Mouse (Mus musculus) spleen, postnatal 4 days (tissue): Measurements from ENCODE around the gene Sf1.

Experiments used
- DNase-seq, 2 experiments: peaks; one replicate each; pipeline ENCODE4 v3.0.0; 2022; ENCODE audit warnings: low spot score in 2 of 2

The Sf1 gene

GRCm38 (mm10) chr19:6398447-6399284 lies 35.2 kb downstream of the Sf1 start:
- DNase-seq: peak; percentile 82 to 88

GRCm38 (mm10) chr19:6399285-6400095 lies 36.0 kb downstream of the Sf1 start, which contains the start of gene Rasgrp2:
Gene Rasgrp2, plus strand, starts transcription at chr19:6399340.
- DNase-seq: peak; percentile 85 to 88

GRCm38 (mm10) chr19:6400096-6401086 lies 36.9 kb downstream of the Sf1 start:
- DNase-seq: no peak

GRCm38 (mm10) chr19:6401131-6401815 lies 37.8 kb downstream of the Sf1 start:
- DNase-seq: peak; percentile 84 to 95

- DNase-seq: no peak
These were observed 38.5 kb downstream of the Sf1 start for GRCm38 (mm10) chr19:6401951-6402350.

GRCm38 (mm10) chr19:6403869-6404268 lies 40.4 kb downstream of the Sf1 start:
- DNase-seq: no peak

GRCm38 (mm10) chr19:6405433-6405832 lies 41.9 kb downstream of the Sf1 start:
- no peak for DNase-seq

- no peak for DNase-seq
These were observed 43.6 kb downstream of the Sf1 start for GRCm38 (mm10) chr19:6407109-6407508.

GRCm38 (mm10) chr19:6407816-6408510 lies 44.5 kb downstream of the Sf1 start:
- no peak for DNase-seq

GRCm38 (mm10) chr19:6408749-6409148 lies 45.3 kb downstream of the Sf1 start:
- no peak for DNase-seq

- no peak for DNase-seq
These were observed 45.7 kb downstream of the Sf1 start for GRCm38 (mm10) chr19:6409176-6409575.

- DNase-seq: no peak
These were observed 46.4 kb downstream of the Sf1 start for GRCm38 (mm10) chr19:6409936-6410335.

GRCm38 (mm10) chr19:6412798-6413197 lies 49.3 kb downstream of the Sf1 start:
- no peak for DNase-seq

GRCm38 (mm10) chr19:6415454-6415853 lies 52.0 kb downstream of the Sf1 start:
- DNase-seq: no peak

- DNase-seq: no peak
These were observed 52.8 kb downstream of the Sf1 start for GRCm38 (mm10) chr19:6416124-6416770.

GRCm38 (mm10) chr19:6416894-6417761 lies 53.6 kb downstream of the Sf1 start:
- DNase-seq: no peak

- DNase-seq: peak; percentile 76 to 94
These were observed 54.9 kb downstream of the Sf1 start, which contains the start of gene Nrxn2 for GRCm38 (mm10) chr19:6418233-6418879. Gene Nrxn2, plus strand, starts transcription at chr19:6418731.
